In the genomic region with DNA sequence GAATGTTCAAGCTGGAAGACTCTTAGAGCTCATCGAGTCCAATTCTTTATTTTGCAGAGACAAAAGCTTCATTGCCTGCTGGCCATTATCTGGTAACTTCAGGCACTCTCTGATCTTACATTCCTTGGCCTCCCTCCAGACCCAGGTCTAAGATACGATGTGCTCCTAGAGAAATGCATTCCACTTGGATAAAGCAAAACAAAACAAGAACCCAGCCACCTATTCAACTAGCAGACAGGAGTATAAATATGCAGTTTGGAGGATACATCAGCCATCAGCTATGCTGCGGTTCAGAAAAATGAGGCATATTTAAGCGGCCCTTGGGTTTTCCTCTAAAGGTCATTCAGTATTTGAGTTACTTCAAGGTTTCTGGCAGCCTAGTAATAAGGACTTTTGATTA, we compare ENCODE assay signal across 16 mouse cellular contexts.
"Had no signal": no experiment of that assay in that cellular context is flagged by ENCODE, and none has a peak within 500 bp of the region (broad histone marks: within the 10 kb centered on the region; RNA-seq: fewer than 3 reads in every experiment).

No protein-coding gene starts in this region.

- H3K4me3 ChIP-seq: kidney, embryonic 15.5 days; limb, embryonic 13.5 days; midbrain, embryonic 12.5 days; myocyte; neural tube, embryonic 15.5 days had no signal

- H3K4me1 ChIP-seq: kidney, embryonic 15.5 days; midbrain, embryonic 12.5 days; neural tube, embryonic 15.5 days had no signal

- H3K27ac ChIP-seq: kidney, embryonic 15.5 days; limb, embryonic 13.5 days; liver, embryonic 14.5 days; midbrain, embryonic 12.5 days; neural tube, embryonic 15.5 days had no signal

- H3K9ac ChIP-seq: kidney, embryonic 15.5 days; limb, embryonic 13.5 days; liver, embryonic 14.5 days; midbrain, embryonic 12.5 days; neural tube, embryonic 15.5 days had no signal

- H3K36me3 ChIP-seq: kidney, embryonic 15.5 days; limb, embryonic 13.5 days; midbrain, embryonic 12.5 days; neural tube, embryonic 15.5 days had no signal

- H3K4me2 ChIP-seq: kidney, embryonic 15.5 days; limb, embryonic 13.5 days; midbrain, embryonic 12.5 days; neural tube, embryonic 15.5 days had no signal

- H3K27me3 ChIP-seq: kidney, embryonic 15.5 days; limb, embryonic 13.5 days; midbrain, embryonic 12.5 days; neural tube, embryonic 15.5 days had no signal

- H3K9me3 ChIP-seq: kidney, embryonic 15.5 days; limb, embryonic 13.5 days; midbrain, embryonic 12.5 days; neural tube, embryonic 15.5 days had no signal

- DNase-seq: kidney, adult 2 months; kidney, postnatal 36 days; left cerebral cortex, postnatal 4 days; lung, adult 18-20 months; lung, postnatal 4 days; retina, postnatal 1 day; right cerebral cortex, postnatal 4 days; spleen, adult 18-20 months; thymus, postnatal 36 days had no signal

- ATAC-seq: lung, postnatal 0 days had no signal
